Mouse (Mus musculus): Measurements from ENCODE around the gene Olfr777. TPM values are rescaled to one million over a fixed set of nuclear protein-coding genes. Genes with fewer than 3 reads are reported as not detected.
"Not testable (repeated sequence)": the region's sequence is repeated elsewhere in the genome, so short reads cannot be mapped to it uniquely, and the experiment has no call there.

The Olfr777 gene
- polyA plus RNA-seq (2015; fragmentation: Nextera tagmentation; extraction: Ambion mirVana), result not detected in 2 replicates

DNA sequence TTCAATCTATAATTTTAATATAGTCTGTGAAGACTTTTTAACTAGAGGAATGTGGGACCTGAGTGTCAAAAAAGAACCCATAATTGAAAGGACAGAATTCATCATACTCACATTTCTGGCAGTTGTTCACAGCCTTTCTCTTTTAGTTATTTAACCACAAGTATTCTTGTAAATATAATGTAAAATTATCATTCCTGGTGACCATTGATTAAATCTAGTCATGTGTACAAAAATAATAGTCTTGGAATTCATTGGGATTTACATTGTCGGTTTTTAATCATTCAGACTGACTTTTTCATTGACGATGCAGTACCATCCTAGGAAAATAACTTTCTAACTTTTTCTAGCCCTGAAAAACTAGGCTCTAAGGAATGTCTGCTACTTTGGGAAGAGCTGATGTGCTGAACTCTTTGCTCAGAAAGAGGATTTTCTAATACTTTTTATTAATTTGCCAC is at the start of gene Olfr777:
Olfr777 (minus strand) TSS at position 405 of the 455 bp plus-strand sequence.
- H3K27ac ChIP-seq (ENCODE audit: low read length), result no peak within 1 kb of the TSS
- no peak for ATAC-seq (replicated peaks; ENCODE audit: extremely low read depth, insufficient read depth, low FRiP score)
- no peak within 1 kb of the TSS for H3K4me3 ChIP-seq (ENCODE audit: low read length)
- 87% methylated on average over 2 of the region's 2 CpGs for WGBS
- H3K27me3 ChIP-seq (ENCODE audit: control insufficient read depth, insufficient read depth, low read length), result no peaks in the 10 kb centered on the region
- no peaks in the 10 kb centered on the region for H3K4me1 ChIP-seq (ENCODE audit: control insufficient read depth, insufficient read depth, low read length)
- H3K9ac ChIP-seq (ENCODE audit: low read length), result no peak within 1 kb of the TSS
- no peaks in the 10 kb centered on the region for H3K9me3 ChIP-seq (replicated peaks; ENCODE audit: control insufficient read depth, low read length)
- no peaks in the 10 kb centered on the region for H3K36me3 ChIP-seq (ENCODE audit: control insufficient read depth, insufficient read depth)
- no peak within 1 kb of the TSS for H3K4me2 ChIP-seq (ENCODE audit: low read depth, low read length)

DNA sequence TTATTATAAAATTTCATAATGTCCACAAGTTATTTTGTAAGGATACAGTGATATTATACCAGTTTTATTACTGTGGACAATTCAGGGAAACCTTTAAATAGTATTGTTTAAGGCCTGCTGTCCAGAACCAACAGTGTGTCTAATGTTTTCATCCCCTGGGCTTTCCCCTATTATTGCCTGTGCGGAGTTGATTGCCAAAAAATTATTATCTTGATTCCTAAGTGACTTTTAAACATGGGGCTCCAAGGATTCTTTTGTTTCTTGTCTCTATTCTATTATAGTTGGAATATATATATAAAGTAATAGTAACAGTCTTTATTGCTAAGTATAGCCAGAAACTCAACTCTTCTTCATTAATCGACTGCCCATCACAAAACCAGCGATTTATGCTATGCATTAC is 46.5 kb upstream of the Olfr777 start, which contains the start of gene Olfr780:
Olfr780 (plus strand) TSS at position 301 of the 400 bp plus-strand sequence.
- H3K27me3 ChIP-seq (ENCODE audit: control insufficient read depth, insufficient read depth, low read length), result no peaks in the 10 kb centered on the region
- 70% methylated on average over 3 of the region's 3 CpGs for WGBS
- no peak within 1 kb of the TSS for H3K4me3 ChIP-seq (ENCODE audit: low read length)

DNA sequence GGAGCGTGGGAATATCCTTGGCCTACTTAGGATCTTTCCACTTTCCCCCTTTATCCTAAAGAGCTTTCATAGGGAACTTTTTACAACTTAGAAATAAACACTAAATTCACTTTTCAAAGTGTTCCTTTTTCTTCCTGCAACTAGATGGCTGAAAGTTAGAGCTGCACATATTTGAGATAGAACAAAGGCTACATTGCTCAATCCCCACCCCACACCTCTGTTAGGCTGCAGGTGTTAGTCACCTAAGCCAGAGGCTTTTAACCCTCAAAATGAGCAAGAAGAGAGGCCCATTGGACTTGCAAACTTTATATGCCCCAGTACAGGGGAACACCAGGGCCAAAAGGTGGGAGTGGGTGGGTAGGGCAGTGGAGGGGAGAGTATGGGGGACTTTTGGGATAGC is 42.2 kb upstream of the Olfr777 start:
- H3K4me3 ChIP-seq (ENCODE audit: low read length); H3K27me3 ChIP-seq (ENCODE audit: control insufficient read depth, insufficient read depth, low read length); H3K4me1 ChIP-seq (ENCODE audit: control insufficient read depth, insufficient read depth, low read length); H3K36me3 ChIP-seq (ENCODE audit: control insufficient read depth, insufficient read depth); ATAC-seq (replicated peaks; ENCODE audit: extremely low read depth, insufficient read depth, low FRiP score); H3K27ac ChIP-seq (ENCODE audit: low read length); H3K4me2 ChIP-seq (ENCODE audit: low read depth, low read length); H3K9me3 ChIP-seq (replicated peaks; ENCODE audit: control insufficient read depth, low read length); H3K9ac ChIP-seq (ENCODE audit: low read length): not testable (repeated sequence)
- WGBS, result no CpG with 5 or more reads among the region's 1 CpGs

More for the DNA sequence above, 46.5 kb upstream of the Olfr777 start, which contains the start of gene Olfr780:
- no peaks in the 10 kb centered on the region for H3K36me3 ChIP-seq (ENCODE audit: control insufficient read depth, insufficient read depth)
- no peak within 1 kb of the TSS for H3K4me2 ChIP-seq (ENCODE audit: low read depth, low read length)
- no peaks in the 10 kb centered on the region for H3K4me1 ChIP-seq (ENCODE audit: control insufficient read depth, insufficient read depth, low read length)
- H3K9me3 ChIP-seq (replicated peaks; ENCODE audit: control insufficient read depth, low read length), result no peaks in the 10 kb centered on the region
- H3K9ac ChIP-seq (ENCODE audit: low read length), result no peak within 1 kb of the TSS
- no peak for ATAC-seq (replicated peaks; ENCODE audit: extremely low read depth, insufficient read depth, low FRiP score)
- no peak within 1 kb of the TSS for H3K27ac ChIP-seq (ENCODE audit: low read length)

DNA sequence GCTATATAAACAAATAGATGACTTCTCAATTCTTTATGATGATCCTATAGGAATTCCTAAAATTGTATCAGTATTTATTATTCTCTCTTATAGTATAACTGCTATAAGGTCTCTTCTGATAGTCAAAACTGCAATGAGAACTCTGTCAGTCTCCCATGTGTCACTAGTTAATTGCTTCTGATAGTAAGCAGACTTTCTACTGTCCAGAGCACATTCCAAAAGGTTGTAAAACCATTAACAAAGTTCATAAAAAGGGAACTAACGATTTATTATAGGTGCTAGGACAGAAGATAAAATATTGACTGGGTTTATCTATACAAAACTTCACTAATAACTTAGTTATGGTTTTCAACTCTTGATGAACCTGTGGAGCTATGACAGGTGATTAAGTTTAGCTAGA is 41.7 kb upstream of the Olfr777 start:
- not testable (repeated sequence) for H3K9me3 ChIP-seq (replicated peaks; ENCODE audit: control insufficient read depth, low read length); H3K27me3 ChIP-seq (ENCODE audit: control insufficient read depth, insufficient read depth, low read length); H3K4me3 ChIP-seq (ENCODE audit: low read length); H3K4me1 ChIP-seq (ENCODE audit: control insufficient read depth, insufficient read depth, low read length); H3K4me2 ChIP-seq (ENCODE audit: low read depth, low read length); H3K36me3 ChIP-seq (ENCODE audit: control insufficient read depth, insufficient read depth); ATAC-seq (replicated peaks; ENCODE audit: extremely low read depth, insufficient read depth, low FRiP score); H3K9ac ChIP-seq (ENCODE audit: low read length); H3K27ac ChIP-seq (ENCODE audit: low read length)
- WGBS, result 32% methylated on average over 1 of the region's 1 CpGs

DNA sequence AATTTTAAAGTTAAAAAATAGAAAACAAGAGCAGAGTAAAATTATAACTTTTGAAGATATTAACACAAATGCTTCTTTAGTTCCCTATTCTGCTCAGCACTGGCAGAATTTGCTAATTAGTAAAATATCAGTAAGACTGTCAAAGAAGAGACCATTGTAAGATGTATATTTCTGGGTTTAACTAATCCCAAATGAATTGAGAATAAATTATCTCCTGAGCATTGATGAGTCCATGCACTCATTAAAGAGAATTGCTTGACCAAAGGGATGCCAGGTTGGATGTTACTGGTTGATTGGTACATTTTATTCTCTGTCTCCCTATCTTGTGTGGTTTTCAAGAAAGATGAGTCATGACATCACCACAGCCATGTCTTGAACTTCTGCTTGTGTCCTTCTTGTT is 12.5 kb downstream of the Olfr777 start, which contains the start of gene Olfr776:
Olfr776 (plus strand) TSS at position 301 of the 400 bp plus-strand sequence.
- ATAC-seq (replicated peaks; ENCODE audit: extremely low read depth, insufficient read depth, low FRiP score), result no peak
- no peak within 1 kb of the TSS for H3K4me3 ChIP-seq (ENCODE audit: low read length)
- no peaks in the 10 kb centered on the region for H3K36me3 ChIP-seq (ENCODE audit: control insufficient read depth, insufficient read depth)
- no peaks in the 10 kb centered on the region for H3K27me3 ChIP-seq (ENCODE audit: control insufficient read depth, insufficient read depth, low read length)
- no peaks in the 10 kb centered on the region for H3K4me1 ChIP-seq (ENCODE audit: control insufficient read depth, insufficient read depth, low read length)
- H3K9ac ChIP-seq (ENCODE audit: low read length), result no peak within 1 kb of the TSS
- 0 out of 2 replicates have a peak, but pooled peaks cover 2% of the 10 kb centered on the region for H3K9me3 ChIP-seq (replicated peaks; ENCODE audit: control insufficient read depth, low read length)
- H3K27ac ChIP-seq (ENCODE audit: low read length), result no peak within 1 kb of the TSS
- H3K4me2 ChIP-seq (ENCODE audit: low read depth, low read length), result no peak within 1 kb of the TSS

DNA sequence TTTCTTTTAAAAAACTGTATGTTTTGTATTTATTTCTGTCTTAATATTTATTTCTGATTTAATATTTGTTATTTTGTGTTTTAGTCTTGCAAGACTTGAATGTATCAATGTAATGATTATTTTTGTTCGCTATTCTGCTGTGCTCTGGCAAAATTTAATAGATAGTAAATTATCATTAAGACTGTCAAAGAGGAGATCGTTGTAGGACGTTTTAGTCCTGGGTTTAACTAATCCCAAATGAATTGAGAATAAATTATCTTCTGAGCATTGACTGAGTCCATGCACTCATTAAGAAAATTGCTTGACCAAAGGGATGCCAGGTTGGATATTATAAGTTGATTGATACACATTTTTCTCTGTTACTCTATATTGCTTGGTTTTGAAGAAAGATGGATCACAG is 23.2 kb downstream of the Olfr777 start, which contains the start of gene Olfr775:
Olfr775 (plus strand) TSS at position 301 of the 400 bp plus-strand sequence.
- H3K27ac ChIP-seq (ENCODE audit: low read length), result no peak within 1 kb of the TSS
- ATAC-seq (replicated peaks; ENCODE audit: extremely low read depth, insufficient read depth, low FRiP score), result no peak
- H3K4me3 ChIP-seq (ENCODE audit: low read length), result no peak within 1 kb of the TSS
- no peak within 1 kb of the TSS for H3K4me2 ChIP-seq (ENCODE audit: low read depth, low read length)
- H3K36me3 ChIP-seq (ENCODE audit: control insufficient read depth, insufficient read depth), result no peaks in the 10 kb centered on the region
- H3K9ac ChIP-seq (ENCODE audit: low read length), result no peak within 1 kb of the TSS
- no peaks in the 10 kb centered on the region for H3K27me3 ChIP-seq (ENCODE audit: control insufficient read depth, insufficient read depth, low read length)
- 68% methylated on average over 3 of the region's 3 CpGs for WGBS
- no peaks in the 10 kb centered on the region for H3K9me3 ChIP-seq (replicated peaks; ENCODE audit: control insufficient read depth, low read length)
- no peaks in the 10 kb centered on the region for H3K4me1 ChIP-seq (ENCODE audit: control insufficient read depth, insufficient read depth, low read length)

DNA sequence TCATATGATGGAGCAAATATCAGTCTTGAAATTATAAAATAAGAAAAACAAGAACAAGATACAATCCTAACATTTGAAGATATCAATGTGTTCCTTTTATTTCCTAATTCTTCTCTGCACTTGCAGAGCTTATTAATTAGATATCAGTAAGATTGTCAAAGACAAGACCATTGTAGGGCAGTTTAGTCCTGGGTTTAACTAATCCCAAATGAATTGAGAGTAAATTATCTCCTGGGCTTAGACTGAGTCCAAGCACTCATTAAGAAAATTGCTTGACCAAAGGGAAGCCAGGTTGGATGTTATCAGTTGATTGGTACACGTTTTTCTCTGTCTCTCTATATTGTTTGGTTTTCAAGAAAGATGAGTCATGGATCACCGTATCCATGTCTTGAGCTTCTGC is 35.4 kb downstream of the Olfr777 start, which contains the start of gene Olfr774:
Olfr774 (plus strand) TSS at position 301 of the 400 bp plus-strand sequence.
- Histone ChIP-seq H3K4me3 (ENCODE audit: low read length) (no peak within 1 kb of the TSS), H3K9ac (ENCODE audit: low read length) (no peak within 1 kb of the TSS), H3K27me3 (ENCODE audit: control insufficient read depth, insufficient read depth, low read length) (no peaks in the 10 kb centered on the region), H3K4me1 (ENCODE audit: control insufficient read depth, insufficient read depth, low read length) (no peaks in the 10 kb centered on the region), H3K36me3 (ENCODE audit: control insufficient read depth, insufficient read depth) (no peaks in the 10 kb centered on the region), H3K4me2 (ENCODE audit: low read depth, low read length) (no peak within 1 kb of the TSS), H3K27ac (ENCODE audit: low read length) (no peak within 1 kb of the TSS), H3K9me3 (replicated peaks; ENCODE audit: control insufficient read depth, low read length) (0 out of 2 replicates have a peak, but pooled peaks cover 3% of the 10 kb centered on the region)
- WGBS, result 55% methylated on average over 2 of the region's 2 CpGs
- no peak for ATAC-seq (replicated peaks; ENCODE audit: extremely low read depth, insufficient read depth, low FRiP score)

DNA sequence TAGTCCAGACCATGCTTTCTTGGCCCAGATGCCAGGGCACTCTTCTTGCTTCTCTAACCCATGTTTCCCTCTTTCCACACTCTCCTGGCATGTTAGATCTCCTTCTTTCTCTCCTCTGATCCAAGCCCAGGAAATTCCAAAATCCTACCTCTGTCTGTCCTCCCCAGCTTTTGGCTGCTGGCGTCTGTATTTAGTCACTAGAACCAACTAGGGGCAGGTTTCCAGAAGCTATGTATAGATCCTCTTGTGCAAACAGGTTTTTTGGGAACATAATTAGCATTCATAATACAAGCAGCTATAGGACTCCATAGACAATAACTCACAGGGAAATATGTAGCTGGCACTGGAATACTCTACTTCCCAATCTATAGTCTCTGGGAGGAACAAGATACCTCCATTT is 40.5 kb downstream of the Olfr777 start:
- ATAC-seq (replicated peaks; ENCODE audit: extremely low read depth, insufficient read depth, low FRiP score), result no peak
- Histone ChIP-seq H3K9me3 (replicated peaks; ENCODE audit: control insufficient read depth, low read length) (0 out of 2 replicates have a peak, but pooled peaks cover 3% of the 10 kb centered on the region), H3K4me1 (ENCODE audit: control insufficient read depth, insufficient read depth, low read length) (no peaks in the 10 kb centered on the region), H3K9ac (ENCODE audit: low read length) (no peak overlapping the region), H3K27ac (ENCODE audit: low read length) (no peak overlapping the region), H3K4me3 (ENCODE audit: low read length) (no peak overlapping the region), H3K27me3 (ENCODE audit: control insufficient read depth, insufficient read depth, low read length) (no peaks in the 10 kb centered on the region), H3K36me3 (ENCODE audit: control insufficient read depth, insufficient read depth) (no peaks in the 10 kb centered on the region), H3K4me2 (ENCODE audit: low read depth, low read length) (no peak overlapping the region)
- WGBS, result 76% methylated on average over 1 of the region's 1 CpGs

Measured in heart, embryonic 16.5 days (tissue).